Comparison of ENCODE assay signal across 25 mouse cellular contexts in genomic region chr5:135243166-135243565, GRCm38 (mm10). TPM values are rescaled to one million over a fixed set of nuclear protein-coding genes. Genes with fewer than 3 reads are reported as not detected.
DNase-seq lines count a peak whose midpoint lies in the region; ATAC-seq and TF ChIP-seq lines count a peak whose summit lies in the region.
"Had no signal": no experiment of that assay in that cellular context is flagged by ENCODE, and none has a peak within 500 bp of the region (broad histone marks: within the 10 kb centered on the region; RNA-seq: fewer than 3 reads in every experiment).

No protein-coding gene starts in this region.

- H3K36me3 ChIP-seq in heart, embryonic 14.5 days (ENCODE audit: control insufficient read depth, insufficient read depth, low read length): peaks cover 94% of the 10 kb centered on the region
- H3K36me3 ChIP-seq in limb, embryonic 15.5 days: peaks cover 88% of the 10 kb centered on the region

- no peaks in the 10 kb centered on the region for H3K9me3 ChIP-seq in heart, embryonic 14.5 days (ENCODE audit: control insufficient read depth, low read length)
- H3K9me3 ChIP-seq in limb, embryonic 15.5 days: no peaks in the 10 kb centered on the region
- H3K9me3 ChIP-seq: forebrain, embryonic 12.5 days; hindbrain, embryonic 13.5 days; kidney, embryonic 15.5 days; limb, embryonic 12.5 days; liver, embryonic 15.5 days; lung, embryonic 15.5 days; megakaryocyte, embryonic 14.5 days; midbrain, embryonic 15.5 days; neural tube, embryonic 12.5 days had no signal

- H3K27me3 ChIP-seq in heart, embryonic 14.5 days (ENCODE audit: control insufficient read depth, insufficient read depth, low read length): no peaks in the 10 kb centered on the region
- no peaks in the 10 kb centered on the region for H3K27me3 ChIP-seq in limb, embryonic 15.5 days
- H3K27me3 ChIP-seq: forebrain, embryonic 12.5 days; hindbrain, embryonic 13.5 days; kidney, embryonic 15.5 days; liver, embryonic 15.5 days; lung, embryonic 15.5 days; megakaryocyte, embryonic 14.5 days; midbrain, embryonic 15.5 days; neural tube, embryonic 12.5 days had no signal

- intact Hi-C loops in gastrocnemius, adult 2 months (cut with DNase I): no loop called here

- TF ChIP-seq CTCF in gastrocnemius, adult 2 months (IDR thresholded peaks at IDR 0.05): no peak

- no peak for ATAC-seq in heart, embryonic 14.5 days (ENCODE audit: insufficient number of reproducible peaks, insufficient read depth, low FRiP score, low read depth)
- no peak for ATAC-seq in limb, embryonic 15.5 days (ENCODE audit: insufficient number of reproducible peaks, low FRiP score, low TSS enrichment, low read depth)
- ATAC-seq: CD4-positive, CD25-positive, alpha-beta regulatory T cell, adult 4 months; midbrain, embryonic 15.5 days had no signal

- peak; percentile 30 to 43 for DNase-seq in cerebellum, postnatal 14 days
- DNase-seq in cerebellum, adult 9-11 months: no peak
- no peak for DNase-seq in gastrocnemius, adult 2 months
- no peak for DNase-seq in gastrocnemius, postnatal 10 days
- no peak for DNase-seq in heart, adult 9 months (ENCODE audit: low spot score in 2 of 2)
- DNase-seq: adrenal gland, postnatal 14 days; gastrocnemius, postnatal 14 days; kidney, adult 11 months; kidney, postnatal 36 days; layer of hippocampus, postnatal 36 days; lung, postnatal 36 days; right cerebral cortex, postnatal 25 days; spleen, adult 18-20 months had no signal

- H3K4me3 ChIP-seq in gastrocnemius, adult 2 months: no peak overlapping the region
- no peak overlapping the region for H3K4me3 ChIP-seq in heart, embryonic 14.5 days (ENCODE audit: control insufficient read depth in 1 of 2, insufficient read depth in 1 of 2, low read depth in 1 of 2, low read length in 2 of 2)
- no peak overlapping the region for H3K4me3 ChIP-seq in limb, embryonic 15.5 days
- H3K4me3 ChIP-seq: forebrain, embryonic 12.5 days; hindbrain, embryonic 13.5 days; kidney, embryonic 15.5 days; limb, embryonic 12.5 days; liver, embryonic 15.5 days; lung, embryonic 15.5 days; megakaryocyte, embryonic 14.5 days; midbrain, embryonic 15.5 days; neural tube, embryonic 12.5 days had no signal

- WGBS in heart, embryonic 14.5 days: 95% methylated on average over 1 of the region's 1 CpGs
- WGBS in limb, embryonic 15.5 days: 96% methylated on average over 1 of the region's 1 CpGs

- H3K4me1 ChIP-seq in heart, embryonic 14.5 days (ENCODE audit: control insufficient read depth in 2 of 2, insufficient read depth in 2 of 2, low read length in 2 of 2): peaks cover 17 to 28% of the 10 kb centered on the region in 2 experiments
- peaks cover 14% of the 10 kb centered on the region for H3K4me1 ChIP-seq in limb, embryonic 15.5 days
- H3K4me1 ChIP-seq: kidney, embryonic 15.5 days; limb, embryonic 12.5 days; liver, embryonic 15.5 days; lung, embryonic 15.5 days had no signal

- H3K27ac ChIP-seq in gastrocnemius, adult 2 months: peak overlapping the region; percentile 87
- peak overlapping the region; percentile 93 to 95 for H3K27ac ChIP-seq in heart, embryonic 14.5 days (replicated peaks in 1 of 2; ENCODE audit: control insufficient read depth in 1 of 2, insufficient read depth in 1 of 2, low read depth in 2 of 2, low read length in 2 of 2)
- peak overlapping the region; percentile 54; the same call in 1 of the 2 replicates for H3K27ac ChIP-seq in limb, embryonic 15.5 days
- H3K27ac ChIP-seq: forebrain, embryonic 12.5 days; kidney, embryonic 15.5 days; liver, embryonic 15.5 days; lung, embryonic 15.5 days; midbrain, embryonic 15.5 days; neural tube, embryonic 12.5 days had no signal

- 0 out of 2 replicates have a peak overlapping the region, but pooled peaks have one; percentile 25 for H3K9ac ChIP-seq in heart, embryonic 14.5 days (ENCODE audit: low read length)
- no peak overlapping the region for H3K9ac ChIP-seq in limb, embryonic 15.5 days
- H3K9ac ChIP-seq: forebrain, embryonic 12.5 days; hindbrain, embryonic 13.5 days; kidney, embryonic 15.5 days; limb, embryonic 12.5 days; liver, embryonic 15.5 days; lung, embryonic 15.5 days; midbrain, embryonic 15.5 days; neural tube, embryonic 12.5 days had no signal

- H3K4me2 ChIP-seq in heart, embryonic 14.5 days (ENCODE audit: low read length): no peak overlapping the region
- no peak overlapping the region for H3K4me2 ChIP-seq in limb, embryonic 15.5 days
- H3K4me2 ChIP-seq: forebrain, embryonic 12.5 days; hindbrain, embryonic 13.5 days; kidney, embryonic 15.5 days; limb, embryonic 12.5 days; liver, embryonic 15.5 days; lung, embryonic 15.5 days; midbrain, embryonic 15.5 days; neural tube, embryonic 12.5 days had no signal

RNA-seq across cellular contexts. Expression of gene Fzd9, which starts 7.9 kb away (rescaled TPM):
- total RNA-seq in gastrocnemius, adult 2 months (2021): 10 to 100 TPM; 23.1 to 52.1 TPM
- 1 to 10 TPM; 9.2 to 9.8 TPM for total RNA-seq in gastrocnemius, postnatal 10 days (2021)
- 5.2 and 5.8 TPM in 2 replicates for polyA plus RNA-seq in heart, embryonic 14.5 days (2014; fragmentation: Nextera tagmentation; extraction: Ambion mirVana)
- 18.6 and 23.3 TPM in 2 replicates for polyA plus RNA-seq in limb, embryonic 15.5 days (2015; fragmentation: Nextera tagmentation; extraction: Ambion mirVana)
- polyA plus RNA-seq: CD4-positive, CD25-positive, alpha-beta regulatory T cell, adult 4 months had no signal

RNA-seq across cellular contexts. Expression of gene Baz1b, which starts 56.1 kb away (rescaled TPM):
- 10 to 100 TPM; 32.7 to 36.8 TPM for total RNA-seq in gastrocnemius, adult 2 months (2021)
- 10 to 100 TPM; 29.0 to 39.2 TPM for total RNA-seq in gastrocnemius, postnatal 10 days (2021)
- 32.8 and 32.9 TPM in 2 replicates for polyA plus RNA-seq in heart, embryonic 14.5 days (2014; fragmentation: Nextera tagmentation; extraction: Ambion mirVana)
- polyA plus RNA-seq in limb, embryonic 15.5 days (2015; fragmentation: Nextera tagmentation; extraction: Ambion mirVana): 34.3 and 38.4 TPM in 2 replicates

Comparison
In these comparisons a context has a peak if more than half of its experiments do, and no peak if none do; other contexts are left out.
1. DNase-seq: peak in cerebellum, postnatal 14 days (2 of 2); none in cerebellum, adult 9-11 months (single experiment), gastrocnemius, adult 2 months (single experiment), gastrocnemius, postnatal 10 days (single experiment) and heart, adult 9 months (0 of 2).
2. Peak in every context shown above with its lines, with median percentiles within 50 percentile points of each other: H3K27ac ChIP-seq.